8 mouse cellular contexts compared by ENCODE assay signal in the genomic region with DNA sequence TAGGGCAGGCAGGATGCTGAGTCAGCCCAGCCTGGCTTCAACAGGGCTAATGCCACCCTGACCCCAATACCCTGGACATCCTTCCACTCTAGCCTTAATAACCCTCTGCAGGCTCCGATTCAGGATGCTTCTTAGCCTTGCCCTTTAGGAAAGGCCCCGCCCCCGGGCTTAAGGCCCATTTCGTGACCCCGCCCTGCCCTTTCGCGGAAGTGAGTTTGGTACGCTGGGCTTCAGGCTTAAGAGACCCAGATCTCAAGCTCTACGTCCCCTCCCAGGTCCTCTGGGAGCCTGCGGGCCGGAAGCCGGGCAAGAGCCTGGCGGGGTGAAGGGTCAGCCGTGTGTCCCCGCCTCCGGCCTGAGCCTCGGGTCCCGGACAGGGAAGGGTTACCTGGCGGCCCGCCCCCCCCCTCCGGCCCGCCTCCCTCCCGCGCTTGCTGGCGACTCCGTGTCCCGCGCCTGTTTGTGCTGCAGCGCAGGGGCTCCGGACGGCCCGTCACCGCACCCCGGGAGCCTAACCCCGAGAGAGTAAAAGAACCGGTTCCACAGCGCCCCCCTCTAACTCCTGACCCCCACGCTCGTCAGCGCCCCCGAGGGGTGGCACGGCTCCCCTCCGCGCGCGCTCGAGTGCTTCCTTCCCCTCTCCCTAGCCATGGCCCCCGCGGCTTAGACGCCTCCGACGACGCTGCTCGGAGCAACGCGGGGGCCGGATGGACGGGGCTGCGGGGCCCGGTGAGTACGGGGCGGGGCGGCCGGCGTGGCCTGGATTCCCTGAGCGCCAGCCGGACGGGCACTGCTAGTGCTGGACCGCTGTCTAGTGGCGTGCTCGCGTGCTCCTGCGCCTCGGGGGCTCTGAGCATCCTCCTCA. TPM values are rescaled to one million over a fixed set of nuclear protein-coding genes. Genes with fewer than 3 reads are reported as not detected.
DNase-seq lines count a peak whose midpoint lies in the region; ATAC-seq and TF ChIP-seq lines count a peak whose summit lies in the region.

A gene (minus strand): TSS at position 133 of the 865 bp plus-strand sequence.
A gene (plus strand): TSS at position 329 of the 865 bp plus-strand sequence.

- 1% methylated on average over 56 of the region's 74 CpGs for WGBS in intestine, postnatal 0 days
- under 1% methylated on average over 68 of the region's 74 CpGs for WGBS in liver, embryonic 11.5 days
- under 1% methylated on average over 72 of the region's 74 CpGs for WGBS in stomach, embryonic 14.5 days

- no peaks in the 10 kb centered on the region for H3K4me1 ChIP-seq in intestine, postnatal 0 days (replicated peaks; ENCODE audit: control insufficient read depth, insufficient read depth, low read length)
- peaks cover 34% of the 10 kb centered on the region for H3K4me1 ChIP-seq in liver, embryonic 11.5 days (replicated peaks; ENCODE audit: control insufficient read depth, insufficient read depth, low read length)
- H3K4me1 ChIP-seq in stomach, embryonic 14.5 days (ENCODE audit: control insufficient read depth, insufficient read depth, low read length) = peaks cover 10% of the 10 kb centered on the region; the same call in 1 of the 2 replicates

- H3K9ac ChIP-seq in intestine, postnatal 0 days (ENCODE audit: low read depth, low read length) = peak within 1 kb of the TSS; percentile 85
- H3K9ac ChIP-seq in liver, embryonic 11.5 days (ENCODE audit: low read depth, low read length) = peak within 1 kb of the TSS; percentile 88
- H3K9ac ChIP-seq in stomach, embryonic 14.5 days (replicated peaks; ENCODE audit: low read depth, low read length) = peak within 1 kb of the TSS; percentile 68

- no peaks in the 10 kb centered on the region for H3K27me3 ChIP-seq in intestine, postnatal 0 days (replicated peaks; ENCODE audit: control insufficient read depth, insufficient read depth, low read length)
- no peaks in the 10 kb centered on the region for H3K27me3 ChIP-seq in liver, embryonic 11.5 days (replicated peaks; ENCODE audit: control insufficient read depth, insufficient read depth, low read length)
- no peaks in the 10 kb centered on the region for H3K27me3 ChIP-seq in stomach, embryonic 14.5 days (ENCODE audit: control insufficient read depth, insufficient read depth, low read length)

- peak; percentile 70 for TF ChIP-seq CTCF in intestine, postnatal 0 days (IDR thresholded peaks at IDR 0.05; ENCODE audit: low read depth)

- no peaks in the 10 kb centered on the region for H3K9me3 ChIP-seq in intestine, postnatal 0 days (ENCODE audit: control insufficient read depth)
- no peaks in the 10 kb centered on the region for H3K9me3 ChIP-seq in liver, embryonic 11.5 days (ENCODE audit: control insufficient read depth, low read length)
- no peaks in the 10 kb centered on the region for H3K9me3 ChIP-seq in stomach, embryonic 14.5 days (ENCODE audit: control insufficient read depth, low read depth, low read length)

- H3K36me3 ChIP-seq in intestine, postnatal 0 days (ENCODE audit: control insufficient read depth, insufficient read depth) = peaks cover 37% of the 10 kb centered on the region; the same call in 1 of the 2 replicates
- H3K36me3 ChIP-seq in liver, embryonic 11.5 days (ENCODE audit: control insufficient read depth, insufficient read depth, low read length) = peaks cover 21% of the 10 kb centered on the region; the same call in 1 of the 2 replicates
- peaks cover 38% of the 10 kb centered on the region for H3K36me3 ChIP-seq in stomach, embryonic 14.5 days (ENCODE audit: control insufficient read depth, insufficient read depth, low read length)

- peak; percentile 87 for ATAC-seq in granulocyte monocyte progenitor cell, adult 5-6 weeks (replicated peaks; ENCODE audit: poor library complexity, severe bottlenecking)
- peak; percentile 73 for ATAC-seq in intestine, postnatal 0 days
- ATAC-seq in liver, embryonic 11.5 days (replicated peaks; ENCODE audit: low FRiP score) = peak; percentile 75
- peak; percentile 89 for ATAC-seq in monocyte, adult 5-6 weeks (replicated peaks; ENCODE audit: insufficient number of reproducible peaks, low FRiP score, low TSS enrichment, poor library complexity, severe bottlenecking)
- peak; percentile 78 for ATAC-seq in stomach, embryonic 14.5 days (ENCODE audit: insufficient number of reproducible peaks, insufficient read depth, low FRiP score, low read depth)

- peak within 1 kb of the TSS; percentile 88 for H3K27ac ChIP-seq in intestine, postnatal 0 days (ENCODE audit: low read depth, low read length)
- peak within 1 kb of the TSS; percentile 92 for H3K27ac ChIP-seq in liver, embryonic 11.5 days (ENCODE audit: low read depth, low read length)
- peak within 1 kb of the TSS; percentile 81 for H3K27ac ChIP-seq in stomach, embryonic 14.5 days (ENCODE audit: low read length)

- DNase-seq in 3T3-L1 (ENCODE audit: low read depth, low spot score) = peak; percentile 85
- DNase-seq in adrenal gland, adult 2 months = peak; percentile 98
- DNase-seq in embryo, embryonic 11.5 days (ENCODE audit: low read depth, low spot score) = peak; percentile 53
- DNase-seq in liver, embryonic 11.5 days (ENCODE audit: low spot score) = peak; percentile 86

- H3K4me2 ChIP-seq in intestine, postnatal 0 days (replicated peaks; ENCODE audit: low read depth) = peak within 1 kb of the TSS; percentile 95
- H3K4me2 ChIP-seq in liver, embryonic 11.5 days = peak within 1 kb of the TSS; percentile 90
- H3K4me2 ChIP-seq in stomach, embryonic 14.5 days (replicated peaks; ENCODE audit: low read depth, low read length) = peak within 1 kb of the TSS; percentile 73

- peak within 1 kb of the TSS; percentile 84 for H3K4me3 ChIP-seq in intestine, postnatal 0 days (ENCODE audit: low read depth, low read length)
- peak within 1 kb of the TSS; percentile 87 for H3K4me3 ChIP-seq in liver, embryonic 11.5 days (ENCODE audit: low read depth, low read length)
- H3K4me3 ChIP-seq in stomach, embryonic 14.5 days (ENCODE audit: low read depth, low read length) = peak within 1 kb of the TSS; percentile 85

RNA-seq across cellular contexts. Expression of the first gene that starts in this region (rescaled TPM):
- 10 to 100 TPM; 37.0 to 46.9 TPM for total RNA-seq in adrenal gland, adult 2 months (2021)
- polyA plus RNA-seq in adrenal gland, adult 2 months (2012; rRNA removed) = 105 and 116 TPM in 2 replicates
- total RNA-seq in granulocyte monocyte progenitor cell, adult 5-6 weeks (2014; fragmentation: Nextera tagmentation) = 2.2 and 2.9 TPM in 2 replicates
- 0.22 and 0.52 TPM in 2 replicates for total RNA-seq in granulocyte monocyte progenitor cell, adult 5-6 weeks (2017)
- 6.3 and 6.7 TPM in 2 replicates for polyA plus RNA-seq in intestine, postnatal 0 days (2015; fragmentation: Nextera tagmentation; extraction: Ambion mirVana)
- 2.4 and 3.9 TPM in 2 replicates for polyA plus RNA-seq in liver, embryonic 11.5 days (2014; fragmentation: Nextera tagmentation; extraction: Ambion mirVana)
- total RNA-seq in monocyte, adult 5-6 weeks (2017) = 2.1 to 7.6 TPM (median 3.6 TPM) in 3 replicates
- 1.0 and 2.0 TPM in 2 replicates for polyA plus RNA-seq in stomach, embryonic 14.5 days (2014; fragmentation: Nextera tagmentation; extraction: Ambion mirVana)

RNA-seq across cellular contexts. Expression of the second gene that starts in this region (rescaled TPM):
- 10 to 100 TPM; 39.7 to 51.0 TPM for total RNA-seq in adrenal gland, adult 2 months (2021)
- polyA plus RNA-seq in adrenal gland, adult 2 months (2012; rRNA removed) = 70.6 and 80.7 TPM in 2 replicates
- 26.1 and 30.2 TPM in 2 replicates for total RNA-seq in granulocyte monocyte progenitor cell, adult 5-6 weeks (2014; fragmentation: Nextera tagmentation)
- total RNA-seq in granulocyte monocyte progenitor cell, adult 5-6 weeks (2017) = 27.4 and 31.3 TPM in 2 replicates
- 12.0 and 13.6 TPM in 2 replicates for polyA plus RNA-seq in intestine, postnatal 0 days (2015; fragmentation: Nextera tagmentation; extraction: Ambion mirVana)
- 22.6 and 26.1 TPM in 2 replicates for polyA plus RNA-seq in liver, embryonic 11.5 days (2014; fragmentation: Nextera tagmentation; extraction: Ambion mirVana)
- total RNA-seq in monocyte, adult 5-6 weeks (2017) = 39.3 to 101 TPM (median 62.5 TPM) in 3 replicates
- 16.8 and 18.2 TPM in 2 replicates for polyA plus RNA-seq in stomach, embryonic 14.5 days (2014; fragmentation: Nextera tagmentation; extraction: Ambion mirVana)

Comparison
In these comparisons a context has a peak if more than half of its experiments do, and no peak if none do; other contexts are left out.
1. Peak in every context shown above with its lines: DNase-seq, ATAC-seq, H3K4me3 ChIP-seq and H3K27ac ChIP-seq.
2. RNA of the first gene that starts in this region (polyA plus RNA-seq): 105 to 116 TPM in adrenal gland, adult 2 months; 6.3 to 6.7 TPM in intestine, postnatal 0 days, 2.4 to 3.9 TPM in liver, embryonic 11.5 days and 1.0 to 2.0 TPM in stomach, embryonic 14.5 days; every median in the first group is over 10 times any median in the second.